Mouse (Mus musculus): ENCODE measurements around the gene Arrdc5. TPM values are rescaled to one million over a fixed set of nuclear protein-coding genes. Genes with fewer than 3 reads are reported as not detected.

The Arrdc5 gene
- polyA plus RNA-seq, 1 experiment from 2014 or later = 1.8 TPM

- peak; percentile 98 for DNase-seq (ENCODE audit: low spot score)
Measured at GRCm38 (mm10) chr17:56303847-56304586, 3.9 kb upstream of the Arrdc5 start.

DNA sequence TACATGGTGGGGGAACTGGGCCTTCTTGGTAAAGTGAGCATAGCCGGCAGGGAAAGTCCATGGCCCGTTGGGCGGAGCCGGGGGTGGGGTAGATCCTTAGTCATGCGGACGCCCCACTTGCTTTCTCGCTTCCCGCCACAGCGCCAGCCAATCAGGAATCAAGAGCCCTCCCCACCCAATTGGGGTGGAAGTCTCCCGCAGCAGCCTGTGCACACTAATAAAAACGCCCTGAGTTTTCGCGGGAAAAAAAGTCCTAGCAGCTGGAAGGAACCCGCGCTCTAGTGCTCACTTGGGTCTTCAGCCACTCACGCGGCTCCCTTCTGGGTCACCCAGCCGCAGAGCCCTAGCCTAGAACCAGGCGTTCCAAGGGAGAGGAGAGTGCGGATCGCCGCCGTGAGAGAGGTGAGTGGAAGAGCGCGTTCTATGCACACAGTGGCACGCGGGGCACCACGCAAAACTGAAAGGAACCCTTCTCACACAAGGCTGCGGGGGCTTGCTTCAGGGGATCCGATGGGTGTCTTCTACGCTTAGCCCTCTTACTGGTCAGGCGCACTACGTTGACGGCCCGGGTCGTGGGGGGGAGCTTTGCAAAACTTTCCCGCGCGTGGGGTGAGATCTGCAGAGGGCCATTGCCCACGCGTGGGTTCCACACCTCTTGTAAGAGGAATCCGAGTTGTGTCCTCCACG lies 3.2 kb upstream of the Arrdc5 start, which contains the start of gene Uhrf1:
Gene Uhrf1, plus strand, starts transcription at position 162 of the 687 bp plus-strand sequence.
- DNase-seq (ENCODE audit: low spot score) = peak; percentile 83

DNA sequence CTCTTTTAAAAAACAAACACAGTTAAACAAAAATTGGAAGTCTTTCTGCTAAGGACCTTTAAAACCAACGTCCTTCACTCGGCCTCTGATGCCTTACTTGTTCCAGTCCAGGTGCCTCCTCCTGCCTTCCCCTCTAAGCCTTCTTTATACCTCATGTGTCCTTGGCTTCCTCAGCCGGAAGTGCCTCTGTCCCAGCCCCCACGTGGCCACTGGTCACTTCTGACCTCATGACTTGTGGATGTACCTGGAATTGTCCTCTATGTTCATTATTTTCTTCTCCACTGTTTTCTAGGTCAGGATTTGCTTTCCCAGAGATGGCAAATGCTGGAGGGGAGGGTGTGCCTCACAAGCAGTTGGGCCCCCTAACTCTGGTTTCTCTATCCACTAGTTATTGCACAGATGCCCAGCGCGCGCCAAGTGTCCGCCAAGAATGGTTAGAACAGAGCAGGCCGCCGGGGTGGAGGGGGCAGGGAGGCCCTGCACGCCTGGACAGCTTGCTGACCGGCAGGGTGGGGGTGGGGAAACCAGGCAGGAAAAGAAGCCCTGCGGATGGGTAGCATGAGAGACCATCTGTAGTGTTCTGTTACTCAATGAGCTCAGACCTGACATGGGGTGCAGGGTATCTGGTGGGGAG lies 2.4 kb upstream of the Arrdc5 start:
- DNase-seq (ENCODE audit: low spot score) = no peak

GRCm38 (mm10) chr17:56298238-56298637 lies 1.8 kb downstream of the Arrdc5 start:
- DNase-seq (ENCODE audit: low spot score) = no peak

DNA sequence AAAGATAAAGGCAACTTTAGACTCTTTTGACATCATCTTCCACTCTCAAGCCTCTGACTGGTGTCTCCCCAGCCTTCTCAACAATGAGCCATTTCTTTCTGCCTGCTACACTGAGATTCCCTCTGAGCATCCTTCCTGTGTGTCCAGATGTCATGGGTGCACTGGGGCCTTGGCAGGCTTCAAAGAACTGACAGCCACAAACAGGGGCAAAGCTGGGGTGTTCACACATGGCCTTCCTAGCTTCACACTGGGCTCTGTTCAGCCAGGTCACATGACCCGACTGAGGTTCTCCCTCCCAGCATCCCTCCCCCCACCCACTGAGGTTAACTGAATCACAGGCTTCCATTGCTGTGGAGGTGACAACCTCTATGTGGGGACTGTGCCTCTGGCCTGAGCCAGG lies 3.9 kb downstream of the Arrdc5 start:
- peak; percentile 62 for DNase-seq (ENCODE audit: low spot score)

DNA sequence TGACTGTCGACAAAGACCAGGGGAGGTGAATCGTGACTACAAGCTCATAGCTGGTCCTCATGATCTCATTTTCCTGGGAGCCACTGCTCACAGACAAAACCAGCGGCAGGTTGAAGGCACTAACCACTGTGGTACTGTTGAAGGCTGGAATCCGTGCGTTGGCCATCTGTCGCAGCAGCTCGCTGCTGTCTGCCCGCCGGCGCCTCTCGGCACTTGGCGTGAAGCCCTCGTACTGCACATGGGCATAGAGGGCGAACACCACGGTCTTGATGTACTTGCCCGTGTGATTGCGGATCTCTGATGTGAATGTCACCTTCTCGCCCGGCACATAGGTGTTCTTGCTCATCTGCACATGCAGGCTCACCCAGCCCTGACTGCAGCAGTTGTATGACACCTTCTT lies 5.8 kb downstream of the Arrdc5 start:
- no peak for DNase-seq (ENCODE audit: low spot score)

GRCm38 (mm10) chr17:56293291-56293690 lies 6.8 kb downstream of the Arrdc5 start:
- DNase-seq (ENCODE audit: low spot score) = peak; percentile 89

GRCm38 (mm10) chr17:56292531-56293222 lies 7.4 kb downstream of the Arrdc5 start, which contains the start of gene Plin3:
TSS of gene Plin3 (minus strand) at chr17:56292873.
- DNase-seq (ENCODE audit: low spot score) = no peak

DNA sequence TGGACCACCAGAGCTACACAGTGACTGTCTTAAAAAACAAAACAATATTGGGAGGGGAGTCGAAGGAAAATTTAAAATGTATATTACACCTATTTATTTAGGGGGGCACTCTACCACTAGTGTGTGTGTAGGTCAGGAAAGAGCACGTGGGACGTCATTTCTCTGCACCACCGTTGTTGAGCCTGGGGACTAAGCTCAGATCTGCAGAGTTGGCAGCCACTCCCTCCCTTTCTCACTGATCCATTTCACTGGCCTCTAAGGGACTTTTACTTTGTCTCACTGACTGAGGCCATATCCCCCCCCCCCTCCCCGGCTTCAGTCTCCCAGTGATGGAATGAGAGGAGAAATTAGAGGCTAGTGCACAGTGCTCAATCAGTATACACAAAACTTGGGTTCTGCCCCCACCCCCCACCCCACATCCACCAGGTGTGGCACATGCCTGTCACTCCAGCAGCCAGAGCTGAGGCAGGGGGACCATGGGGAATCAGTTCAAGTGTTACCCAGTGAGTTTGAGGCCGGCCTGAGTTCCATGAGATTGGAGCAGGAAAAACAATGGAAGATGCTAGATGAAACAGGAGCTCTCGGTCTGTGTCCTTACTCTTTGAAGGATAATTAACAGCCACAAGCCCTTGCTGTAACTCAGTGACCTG lies 8.1 kb downstream of the Arrdc5 start:
- DNase-seq (ENCODE audit: low spot score) = peak; percentile 48

DNA sequence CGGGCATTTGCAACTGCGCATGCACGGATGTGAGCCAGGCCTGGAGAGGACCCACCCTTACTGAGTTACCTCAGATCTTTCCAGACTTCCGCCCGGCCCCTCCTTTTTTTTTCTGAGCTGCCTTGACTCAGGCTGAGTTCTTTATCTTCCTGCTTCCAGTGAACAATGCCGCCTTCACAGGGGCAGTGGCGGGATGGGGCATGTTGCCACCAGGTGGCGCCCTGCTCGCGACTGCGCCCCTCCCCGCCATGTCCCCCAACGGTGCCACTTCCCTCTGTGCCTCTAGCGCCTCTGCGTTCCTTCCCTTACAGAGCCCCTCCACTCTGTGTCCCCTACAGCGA lies 8.9 kb downstream of the Arrdc5 start:
- DNase-seq (ENCODE audit: low spot score) = peak; percentile 96

DNA sequence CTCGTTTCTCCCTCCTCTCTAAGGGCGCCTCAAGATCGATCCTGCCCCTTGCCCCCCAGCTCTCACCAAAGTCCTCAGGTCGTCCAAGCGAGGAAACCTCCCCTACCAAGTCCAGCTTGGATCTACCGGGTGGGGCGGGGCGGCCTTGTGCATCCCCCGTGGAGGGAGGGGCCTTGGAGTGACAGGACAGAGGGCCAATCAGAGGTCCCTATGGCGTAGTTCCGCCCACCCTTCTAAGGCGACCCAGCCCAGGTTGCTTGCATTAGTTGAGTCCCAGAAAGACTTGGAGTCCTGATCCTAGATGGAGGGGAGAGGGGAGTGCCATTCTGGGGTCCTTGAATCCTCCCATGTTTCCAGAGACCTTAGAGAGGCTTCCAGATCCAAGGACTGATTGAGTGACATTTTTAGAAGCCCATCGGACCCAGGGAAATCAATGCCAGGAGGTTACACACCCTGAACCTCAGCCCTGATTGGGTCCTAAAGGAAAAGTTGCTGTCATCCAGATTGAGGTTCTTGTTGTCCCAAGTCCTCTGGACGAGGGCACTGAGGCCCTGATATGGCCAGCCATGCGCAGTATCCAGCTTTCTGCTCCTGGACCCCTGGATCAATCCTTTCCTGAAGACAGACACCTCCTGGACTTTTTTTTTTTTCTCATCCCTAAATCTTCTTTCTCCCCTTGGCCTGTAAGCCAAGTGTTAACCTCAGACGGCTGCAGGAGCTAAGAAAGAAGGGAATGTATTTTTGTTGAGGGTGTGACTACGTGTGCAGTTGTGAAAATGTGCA lies 9.5 kb downstream of the Arrdc5 start:
- DNase-seq (ENCODE audit: low spot score) = peak; percentile 93

- peak; percentile 52 for DNase-seq (ENCODE audit: low spot score)
Measured at GRCm38 (mm10) chr17:56289371-56290331, 10.4 kb downstream of the Arrdc5 start.

GRCm38 (mm10) chr17:56288866-56289265 lies 11.2 kb downstream of the Arrdc5 start:
- DNase-seq (ENCODE audit: low spot score) = no peak

DNA sequence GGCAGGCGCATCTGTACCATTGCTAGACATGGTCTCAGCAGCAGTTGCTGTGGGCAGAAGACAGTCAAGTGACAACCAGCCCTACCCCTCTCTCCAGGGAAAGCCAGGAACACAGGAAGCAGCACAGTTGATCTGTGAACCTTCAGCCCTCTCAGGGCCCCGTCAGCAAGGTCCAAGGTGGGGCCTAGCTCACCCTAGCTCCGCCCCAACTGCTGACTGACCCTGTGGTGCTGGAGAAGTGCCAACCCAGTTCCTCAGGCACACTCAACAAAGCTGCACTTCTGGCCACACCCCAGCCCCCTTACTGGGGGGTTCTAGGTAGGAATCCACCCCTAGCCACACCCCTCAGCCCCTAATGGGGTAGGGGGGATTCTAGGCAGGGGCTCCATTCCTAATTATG lies 12.3 kb downstream of the Arrdc5 start:
- no peak for DNase-seq (ENCODE audit: low spot score)

- no peak for DNase-seq (ENCODE audit: low spot score)
Measured at GRCm38 (mm10) chr17:56285995-56286394, 14.1 kb downstream of the Arrdc5 start.

DNA sequence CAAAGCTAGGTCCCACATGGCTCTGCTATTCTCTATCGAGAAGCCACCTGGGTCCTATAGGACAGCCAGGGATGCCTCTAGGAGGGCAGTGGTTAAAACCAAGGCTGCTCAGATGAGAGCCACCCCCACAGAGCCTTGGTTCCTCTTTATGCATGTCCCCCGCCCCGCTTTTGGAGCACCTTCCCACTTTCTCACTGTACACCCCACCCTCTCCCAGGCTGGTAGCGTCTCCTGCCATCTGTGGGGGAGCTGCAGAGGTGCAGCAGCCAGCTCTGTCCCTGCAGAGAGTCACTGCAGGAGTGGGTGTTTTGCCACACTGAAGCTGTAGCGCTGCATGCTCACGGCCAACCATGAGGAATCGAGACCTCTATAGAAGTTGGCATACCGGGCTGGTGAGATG lies 16.8 kb downstream of the Arrdc5 start:
- no peak for DNase-seq (ENCODE audit: low spot score)

GRCm38 (mm10) chr17:56282802-56283201 lies 17.3 kb downstream of the Arrdc5 start:
- DNase-seq (ENCODE audit: low spot score) = no peak

DNA sequence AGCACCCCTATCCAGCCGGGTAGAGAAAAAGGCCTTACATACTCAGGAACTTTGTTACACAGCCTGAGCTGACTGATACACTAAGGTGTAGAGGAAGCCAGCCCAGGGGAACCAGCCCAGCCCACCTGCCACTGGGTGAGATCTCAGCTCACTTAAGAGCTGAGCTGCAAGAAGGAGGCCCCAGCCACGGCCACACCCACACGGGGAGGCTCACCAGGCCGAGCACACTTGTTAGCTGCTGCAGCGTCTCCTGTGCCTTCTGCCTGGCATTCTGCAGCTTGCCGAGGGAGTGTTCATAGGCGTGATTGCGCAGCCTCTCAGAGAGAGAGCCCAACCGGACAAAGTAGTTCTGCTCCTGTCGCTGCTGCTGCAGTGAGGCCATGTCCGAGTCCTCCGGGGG lies 18.9 kb downstream of the Arrdc5 start:
- DNase-seq (ENCODE audit: low spot score) = no peak

- DNase-seq (ENCODE audit: low spot score) = no peak
Measured at GRCm38 (mm10) chr17:56279481-56280155, 20.5 kb downstream of the Arrdc5 start.

All from thymus, postnatal 0 days (tissue).